Mouse (Mus musculus): ENCODE data around the gene Man2b2.

- TF ChIP-seq CTCF (IDR thresholded peaks at IDR 0.05; ENCODE audit: low read depth) (peak; percentile 25), EP300 (IDR thresholded peaks at IDR 0.05; ENCODE audit: low read depth) (no peak)
These were observed 12.7 kb downstream of the Man2b2 start for GRCm38 (mm10) chr5:36817738-36818137.

All from liver, postnatal 0 days (tissue).